Mouse (Mus musculus) heart, embryonic 14.5 days (tissue): ENCODE results near the gene Tmtc4. TPM values are rescaled to one million over a fixed set of nuclear protein-coding genes. Genes with fewer than 3 reads are reported as not detected.

Experiments
- ATAC-seq: fragments of 200-750 bp; cut with Nextera tagmentation; 2 replicates; pipeline ENCODE4 v1.8.0; 2017; ENCODE audit warnings: low read depth, moderate TSS enrichment; ENCODE audit not compliant: insufficient number of reproducible peaks, insufficient read depth, low FRiP score
- H3K27ac ChIP-seq, 2 experiments: fragments of 200-500 bp in 1 of 2; fragments of 300-500 bp in 1 of 2; sonication (generic) in 1 of 2; replicated peaks in 1 of 2; 2 replicates each; pipeline ENCODE4 v1.5.1; 2012 to 2014; ENCODE audit warnings: low read depth in 2 of 2, low read length in 2 of 2, control low read depth in 1 of 2, mild to moderate bottlenecking in 1 of 2, mixed read lengths in 1 of 2; ENCODE audit not compliant: control insufficient read depth in 1 of 2, insufficient read depth in 1 of 2
- H3K27me3 ChIP-seq: fragments of 300-500 bp; sonication (generic); 2 replicates; pipeline ENCODE4 v1.6.1; 2014; ENCODE audit warnings: mild to moderate bottlenecking, low read length, control low read depth; ENCODE audit not compliant: control insufficient read depth, insufficient read depth
- H3K36me3 ChIP-seq: fragments of 300-500 bp; sonication (generic); 2 replicates; pipeline ENCODE4 v1.6.1; 2014; ENCODE audit warnings: mild to moderate bottlenecking, control low read depth, low read length, mixed read lengths; ENCODE audit not compliant: control insufficient read depth, insufficient read depth
- H3K4me1 ChIP-seq, 2 experiments: fragments of 200-500 bp in 1 of 2; fragments of 300-500 bp in 1 of 2; sonication (generic) in 1 of 2; 2 replicates each; pipeline ENCODE4 v1.6.1; 2012 to 2014; ENCODE audit warnings: low read length in 2 of 2, control low read depth in 1 of 2, mixed read lengths in 1 of 2; ENCODE audit not compliant: control insufficient read depth in 2 of 2, insufficient read depth in 2 of 2
- H3K4me2 ChIP-seq: fragments of 300-500 bp; sonication (generic); 2 replicates; pipeline ENCODE4 v1.6.1; 2014; ENCODE audit warnings: mild to moderate bottlenecking, low read length
- H3K4me3 ChIP-seq, 2 experiments: fragments of 200-500 bp in 1 of 2; fragments of 300-500 bp in 1 of 2; sonication (generic) in 1 of 2; 2 replicates each; pipeline ENCODE4 v1.5.1; 2012 to 2014; ENCODE audit warnings: low read length in 2 of 2, mild to moderate bottlenecking in 2 of 2, control low read depth in 1 of 2, low read depth in 1 of 2, moderate library complexity in 1 of 2; ENCODE audit not compliant: control insufficient read depth in 1 of 2, insufficient read depth in 1 of 2
- H3K9ac ChIP-seq: fragments of 300-500 bp; sonication (generic); 2 replicates; pipeline ENCODE4 v1.6.1; 2014; ENCODE audit warnings: mild to moderate bottlenecking, low read length
- H3K9me3 ChIP-seq: fragments of 300-500 bp; sonication (generic); 2 replicates; pipeline ENCODE4 v1.6.1; 2016; ENCODE audit warnings: low read length, control low read depth; ENCODE audit not compliant: control insufficient read depth
- WGBS: fragments of 180-500 bp; shearing (Covaris S2); extraction: QIAGEN DNeasy Blood & Tissue Kit; methylation state at CpG from one replicate; pipeline ENCODE4 v1.1.7; 2014; 5-methylcytosine and 5-hydroxymethylcytosine counted together
- polyA plus RNA-seq: library from polyadenylated mRNA; unstranded; fragments of >200 nt; fragmentation: Nextera tagmentation; extraction: Ambion mirVana; gene quantifications from 2 replicates; pipeline ENCODE4 v1.2.1, GENCODE M21; 2014

Tmtc4 gene
- polyA plus RNA-seq, 1 experiment from 2014 or later, result 17.4 TPM

- Histone ChIP-seq H3K4me2 (no peak overlapping the region), H3K27ac (no peak overlapping the region), H3K9me3 (peaks cover 9% of the 10 kb centered on the region), H3K36me3 (no peaks in the 10 kb centered on the region), H3K27me3 (no peaks in the 10 kb centered on the region), H3K4me3 (no peak overlapping the region), H3K9ac (no peak overlapping the region), H3K4me1 (peaks cover 0 to 9% of the 10 kb centered on the region in 2 experiments; a peak in 3 of 4 replicates)
- ATAC-seq, result no peak
Observed at GRCm38 (mm10) chr14:122911265-122911664, 72.6 kb downstream of the Tmtc4 start.

GRCm38 (mm10) chr14:122909368-122910091 is 74.3 kb downstream of the Tmtc4 start:
- Histone ChIP-seq H3K4me3 (no peak overlapping the region), H3K36me3 (no peaks in the 10 kb centered on the region), H3K4me2 (no peak overlapping the region), H3K9me3 (peaks cover 9% of the 10 kb centered on the region), H3K9ac (no peak overlapping the region), H3K27me3 (no peaks in the 10 kb centered on the region), H3K4me1 (peaks cover 0 to 9% of the 10 kb centered on the region in 2 experiments; a peak in 3 of 4 replicates), H3K27ac (no peak overlapping the region)
- WGBS, result 72% methylated on average over 5 of the region's 5 CpGs
- no peak for ATAC-seq

DNA sequence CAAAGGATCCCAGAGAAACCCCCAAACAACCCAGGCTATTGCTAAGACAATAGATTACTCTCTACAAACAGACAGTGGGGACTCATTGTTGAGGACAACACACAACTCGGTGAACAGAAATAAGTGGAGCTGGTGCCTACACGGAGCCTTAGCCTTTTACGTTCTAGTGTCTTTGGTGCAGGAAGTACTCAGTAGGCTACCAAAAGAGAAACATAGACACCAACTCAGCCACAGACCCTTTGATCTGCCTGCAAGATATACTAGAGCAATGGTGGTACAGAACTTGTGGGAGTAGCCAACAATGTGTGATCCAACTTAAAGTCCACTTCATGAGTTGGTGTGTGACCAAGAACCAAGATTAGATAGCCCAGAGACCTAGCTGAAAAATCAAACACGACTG is 75.8 kb downstream of the Tmtc4 start:
- H3K9ac ChIP-seq, result no peak overlapping the region
- peaks cover 9% of the 10 kb centered on the region for H3K9me3 ChIP-seq
- peaks cover 2 to 11% of the 10 kb centered on the region in 2 experiments; a peak in 3 of 4 replicates for H3K4me1 ChIP-seq
- 96% methylated on average over 4 of the region's 4 CpGs for WGBS
- H3K27me3 ChIP-seq, result no peaks in the 10 kb centered on the region
- no peak for ATAC-seq
- H3K4me3 ChIP-seq, result no peak overlapping the region
- no peak overlapping the region for H3K27ac ChIP-seq
- no peak overlapping the region for H3K4me2 ChIP-seq
- no peaks in the 10 kb centered on the region for H3K36me3 ChIP-seq

GRCm38 (mm10) chr14:122905007-122905406 is 78.8 kb downstream of the Tmtc4 start:
- Histone ChIP-seq H3K4me1 (peaks cover 12 to 13% of the 10 kb centered on the region in 2 experiments), H3K4me3 (no peak overlapping the region), H3K9ac (no peak overlapping the region), H3K27me3 (no peaks in the 10 kb centered on the region), H3K9me3 (peaks cover 9% of the 10 kb centered on the region), H3K36me3 (no peaks in the 10 kb centered on the region), H3K27ac (no peak overlapping the region), H3K4me2 (no peak overlapping the region)
- ATAC-seq, result no peak
- 96% methylated on average over 1 of the region's 1 CpGs for WGBS

DNA sequence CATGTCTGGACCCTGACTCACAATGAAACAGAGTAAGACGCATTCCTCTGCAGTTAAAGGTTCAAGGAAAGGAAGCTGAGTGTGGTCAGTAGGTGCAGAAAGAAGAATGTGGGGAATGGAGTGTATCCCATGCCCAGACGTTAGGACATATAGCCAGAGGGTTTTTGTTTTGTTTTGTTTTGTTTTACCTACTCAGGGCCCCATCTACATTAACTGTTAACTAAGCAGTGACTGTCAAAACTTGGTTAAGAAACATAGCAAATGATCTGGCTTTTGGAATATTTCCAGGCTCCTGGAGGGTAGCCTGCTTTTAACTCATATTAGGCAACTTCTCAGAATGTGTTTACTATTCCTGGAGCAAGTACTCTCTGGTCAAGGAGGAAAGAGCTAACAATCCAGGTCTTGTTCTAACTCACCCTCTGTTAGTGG is 79.9 kb downstream of the Tmtc4 start:
- no peak overlapping the region for H3K9ac ChIP-seq
- no peaks in the 10 kb centered on the region for H3K27me3 ChIP-seq
- H3K4me2 ChIP-seq, result no peak overlapping the region
- peaks cover 12 to 13% of the 10 kb centered on the region in 2 experiments for H3K4me1 ChIP-seq
- ATAC-seq, result no peak
- H3K4me3 ChIP-seq, result no peak overlapping the region
- H3K27ac ChIP-seq, result no peak overlapping the region
- no peaks in the 10 kb centered on the region for H3K36me3 ChIP-seq
- WGBS, result 67% methylated on average over 2 of the region's 2 CpGs
- peaks cover 9% of the 10 kb centered on the region for H3K9me3 ChIP-seq

- peaks cover 12 to 13% of the 10 kb centered on the region in 2 experiments for H3K4me1 ChIP-seq
- H3K36me3 ChIP-seq, result no peaks in the 10 kb centered on the region
- WGBS, result 18% methylated on average over 4 of the region's 4 CpGs
- H3K4me3 ChIP-seq, result no peak overlapping the region
- no peak overlapping the region for H3K4me2 ChIP-seq
- H3K27ac ChIP-seq, result peak overlapping the region; percentile 0 to 57; a peak in 3 of 4 replicates
- H3K9ac ChIP-seq, result no peak overlapping the region
- H3K9me3 ChIP-seq, result peaks cover 5% of the 10 kb centered on the region
- no peaks in the 10 kb centered on the region for H3K27me3 ChIP-seq
- ATAC-seq, result peak; percentile 85
Observed at GRCm38 (mm10) chr14:122902884-122903283, 81.0 kb downstream of the Tmtc4 start.

- ATAC-seq, result no peak
- Histone ChIP-seq H3K36me3 (no peaks in the 10 kb centered on the region), H3K9me3 (peaks cover 2% of the 10 kb centered on the region), H3K27ac (peak overlapping the region in 1 of 2 experiments; percentile 57; a peak in 2 of 4 replicates), H3K9ac (no peak overlapping the region), H3K27me3 (no peaks in the 10 kb centered on the region), H3K4me3 (no peak overlapping the region), H3K4me2 (no peak overlapping the region), H3K4me1 (peaks cover 12 to 13% of the 10 kb centered on the region in 2 experiments)
- WGBS, result 45% methylated on average over 2 of the region's 2 CpGs
Observed at GRCm38 (mm10) chr14:122902136-122902535, 81.7 kb downstream of the Tmtc4 start.

DNA sequence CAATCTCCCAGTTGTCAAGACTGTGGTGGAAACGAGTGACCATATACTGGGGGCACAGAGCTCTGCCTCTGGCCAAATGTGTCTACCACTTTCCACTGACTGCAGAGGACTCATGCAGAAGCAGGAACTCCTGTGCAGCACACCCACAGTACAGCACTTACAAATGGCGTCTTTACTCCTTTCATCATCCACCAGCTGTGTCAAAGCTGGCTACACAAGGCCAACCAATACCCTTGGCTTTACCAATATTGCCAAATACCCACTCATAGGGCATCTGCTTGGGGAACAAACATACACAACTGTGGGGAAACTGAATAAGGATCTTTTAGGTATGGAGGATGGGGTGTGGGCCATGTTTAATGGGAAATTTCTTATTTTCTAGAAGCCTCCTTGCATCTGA is 82.1 kb downstream of the Tmtc4 start:
- Histone ChIP-seq H3K9ac (no peak overlapping the region), H3K36me3 (no peaks in the 10 kb centered on the region), H3K27me3 (no peaks in the 10 kb centered on the region), H3K4me3 (no peak overlapping the region), H3K4me1 (peaks cover 12 to 13% of the 10 kb centered on the region in 2 experiments), H3K4me2 (no peak overlapping the region), H3K9me3 (no peaks in the 10 kb centered on the region), H3K27ac (no peak overlapping the region)
- no peak for ATAC-seq
- WGBS, result 64% methylated on average over 2 of the region's 2 CpGs
